ENCODE assay signal across 14 mouse cellular contexts in genomic region chr5:139418110-139418509, GRCm38 (mm10). TPM values are rescaled to one million over a fixed set of nuclear protein-coding genes. Genes with fewer than 3 reads are reported as not detected.
DNase-seq lines count a peak whose midpoint lies in the region; ATAC-seq lines count a peak whose summit lies in the region.
"Had no signal": no experiment of that assay in that cellular context is flagged by ENCODE, and none has a peak within 500 bp of the region (broad histone marks: within the 10 kb centered on the region; RNA-seq: fewer than 3 reads in every experiment).

No protein-coding gene starts in this region.

- no peaks in the 10 kb centered on the region for H3K9me3 ChIP-seq in lung, embryonic 16.5 days (ENCODE audit: control insufficient read depth, low read length)
- H3K9me3 ChIP-seq in forebrain, embryonic 13.5 days (replicated peaks) = no peaks in the 10 kb centered on the region
- no peaks in the 10 kb centered on the region for H3K9me3 ChIP-seq in hindbrain, embryonic 15.5 days
- H3K9me3 ChIP-seq in neural tube, embryonic 12.5 days = no peaks in the 10 kb centered on the region
- H3K9me3 ChIP-seq: lung, embryonic 15.5 days had no signal

- no peak overlapping the region for H3K4me3 ChIP-seq in lung, embryonic 16.5 days (ENCODE audit: low read length)
- no peak overlapping the region for H3K4me3 ChIP-seq in forebrain, embryonic 13.5 days
- H3K4me3 ChIP-seq in hindbrain, embryonic 15.5 days = no peak overlapping the region
- H3K4me3 ChIP-seq in neural tube, embryonic 12.5 days = no peak overlapping the region
- H3K4me3 ChIP-seq: gastrocnemius, adult 2 months; lung, embryonic 15.5 days had no signal

- no peak overlapping the region for H3K9ac ChIP-seq in lung, embryonic 16.5 days (ENCODE audit: low read length)
- 0 out of 2 replicates have a peak overlapping the region, but pooled peaks have one; percentile 41 for H3K9ac ChIP-seq in forebrain, embryonic 13.5 days
- no peak overlapping the region for H3K9ac ChIP-seq in hindbrain, embryonic 15.5 days
- no peak overlapping the region for H3K9ac ChIP-seq in neural tube, embryonic 12.5 days
- H3K9ac ChIP-seq: lung, embryonic 15.5 days had no signal

- WGBS in lung, embryonic 16.5 days = 55% methylated on average over 2 of the region's 2 CpGs
- WGBS in forebrain, embryonic 13.5 days = 47% methylated on average over 2 of the region's 2 CpGs
- 34% methylated on average over 2 of the region's 2 CpGs for WGBS in hindbrain, embryonic 15.5 days
- 29% methylated on average over 2 of the region's 2 CpGs for WGBS in neural tube, embryonic 12.5 days

- peaks cover 11% of the 10 kb centered on the region for H3K4me1 ChIP-seq in lung, embryonic 16.5 days (replicated peaks; ENCODE audit: control insufficient read depth, insufficient read depth, low read length)
- peaks cover 47% of the 10 kb centered on the region for H3K4me1 ChIP-seq in forebrain, embryonic 13.5 days
- H3K4me1 ChIP-seq in hindbrain, embryonic 15.5 days (replicated peaks) = peaks cover 26% of the 10 kb centered on the region
- peaks cover 29% of the 10 kb centered on the region for H3K4me1 ChIP-seq in neural tube, embryonic 12.5 days

- no peak for ATAC-seq in lung, embryonic 16.5 days (ENCODE audit: low read depth)
- ATAC-seq in forebrain, embryonic 13.5 days = no peak; the same call in 1 of the 2 replicates
- no peak for ATAC-seq in hindbrain, embryonic 15.5 days (ENCODE audit: low FRiP score, low read depth)
- 0 out of 2 replicates have a peak, but pooled peaks have one; percentile 43 for ATAC-seq in neural tube, embryonic 12.5 days (ENCODE audit: low FRiP score, low read depth)
- ATAC-seq: Patski had no signal

- 0 out of 2 replicates have a peak overlapping the region, but pooled peaks have one; percentile 30 for H3K27ac ChIP-seq in lung, embryonic 16.5 days (ENCODE audit: low read length)
- peak overlapping the region; percentile 80 for H3K27ac ChIP-seq in forebrain, embryonic 13.5 days
- H3K27ac ChIP-seq in hindbrain, embryonic 15.5 days (replicated peaks) = peak overlapping the region; percentile 63
- H3K27ac ChIP-seq in neural tube, embryonic 12.5 days = peak overlapping the region; percentile 71
- H3K27ac ChIP-seq: gastrocnemius, adult 2 months; lung, embryonic 15.5 days had no signal

- H3K4me2 ChIP-seq in lung, embryonic 16.5 days (ENCODE audit: low read depth, low read length) = no peak overlapping the region
- no peak overlapping the region for H3K4me2 ChIP-seq in forebrain, embryonic 13.5 days
- no peak overlapping the region for H3K4me2 ChIP-seq in hindbrain, embryonic 15.5 days
- no peak overlapping the region for H3K4me2 ChIP-seq in neural tube, embryonic 12.5 days (replicated peaks)
- H3K4me2 ChIP-seq: lung, embryonic 15.5 days had no signal

- H3K36me3 ChIP-seq in lung, embryonic 16.5 days (ENCODE audit: control insufficient read depth, insufficient read depth, low read length) = no peaks in the 10 kb centered on the region
- H3K36me3 ChIP-seq in forebrain, embryonic 13.5 days (ENCODE audit: poor library complexity, severe bottlenecking) = peaks cover 7% of the 10 kb centered on the region; the same call in 1 of the 2 replicates
- H3K36me3 ChIP-seq in hindbrain, embryonic 15.5 days = no peaks in the 10 kb centered on the region
- 0 out of 2 replicates have a peak, but pooled peaks cover 5% of the 10 kb centered on the region for H3K36me3 ChIP-seq in neural tube, embryonic 12.5 days
- H3K36me3 ChIP-seq: lung, embryonic 15.5 days had no signal

- H3K27me3 ChIP-seq in lung, embryonic 16.5 days (ENCODE audit: control insufficient read depth, insufficient read depth, low read depth, low read length) = no peaks in the 10 kb centered on the region
- no peaks in the 10 kb centered on the region for H3K27me3 ChIP-seq in forebrain, embryonic 13.5 days
- H3K27me3 ChIP-seq in hindbrain, embryonic 15.5 days = no peaks in the 10 kb centered on the region
- no peaks in the 10 kb centered on the region for H3K27me3 ChIP-seq in neural tube, embryonic 12.5 days (replicated peaks)
- H3K27me3 ChIP-seq: lung, embryonic 15.5 days; Patski had no signal

- no peak for DNase-seq in lung, postnatal 25 days (ENCODE audit: low spot score)
- no peak for DNase-seq in layer of hippocampus, postnatal 25 days (ENCODE audit: extremely low spot score in 1 of 2, low spot score in 1 of 2)
- no peak for DNase-seq in testis, postnatal 10 days (ENCODE audit: low spot score)
- no peak for DNase-seq in spleen, postnatal 10 days (ENCODE audit: low spot score in 2 of 2)
- DNase-seq: adrenal gland, adult 8-10 months; gastrocnemius, adult 2 months; kidney, postnatal 25 days had no signal

RNA-seq across cellular contexts. Expression of gene Gper1, which starts 4.8 kb away (rescaled TPM):
- polyA plus RNA-seq in lung, embryonic 16.5 days (2015; fragmentation: Nextera tagmentation; extraction: Ambion mirVana) = 7.4 and 7.6 TPM in 2 replicates
- polyA plus RNA-seq in forebrain, embryonic 13.5 days (2015; fragmentation: Nextera tagmentation; extraction: Ambion mirVana) = 5.3 and 5.9 TPM in 2 replicates
- 7.6 and 8.6 TPM in 2 replicates for polyA plus RNA-seq in hindbrain, embryonic 15.5 days (2015; fragmentation: Nextera tagmentation; extraction: Ambion mirVana)
- 7.2 and 7.8 TPM in 2 replicates for polyA plus RNA-seq in neural tube, embryonic 12.5 days (2016; fragmentation: Nextera tagmentation; extraction: Ambion mirVana)
- 1 to 10 TPM; 2.3 to 2.8 TPM for total RNA-seq in layer of hippocampus, postnatal 25 days (2021)

RNA-seq across cellular contexts. Expression of gene C130050O18Rik, which starts 13.0 kb away (rescaled TPM):
- 1.3 and 1.7 TPM in 2 replicates for polyA plus RNA-seq in lung, embryonic 16.5 days (2015; fragmentation: Nextera tagmentation; extraction: Ambion mirVana)
- polyA plus RNA-seq in forebrain, embryonic 13.5 days (2015; fragmentation: Nextera tagmentation; extraction: Ambion mirVana) = 0.11 and 0.18 TPM in 2 replicates
- 0.22 and 0.43 TPM in 2 replicates for polyA plus RNA-seq in hindbrain, embryonic 15.5 days (2015; fragmentation: Nextera tagmentation; extraction: Ambion mirVana)
- polyA plus RNA-seq in neural tube, embryonic 12.5 days (2016; fragmentation: Nextera tagmentation; extraction: Ambion mirVana) = 0.20 and 0.33 TPM in 2 replicates
- under 1 TPM; 0.25 to 0.33 TPM for total RNA-seq in layer of hippocampus, postnatal 25 days (2021)
- total RNA-seq: left cerebral cortex, postnatal 4 days had no signal

RNA-seq across cellular contexts. Expression of gene Gpr146, which starts 40.6 kb away (rescaled TPM):
- 6.6 and 8.6 TPM in 2 replicates for polyA plus RNA-seq in lung, embryonic 16.5 days (2015; fragmentation: Nextera tagmentation; extraction: Ambion mirVana)
- 0.93 and 0.97 TPM in 2 replicates for polyA plus RNA-seq in forebrain, embryonic 13.5 days (2015; fragmentation: Nextera tagmentation; extraction: Ambion mirVana)
- 2.6 and 2.9 TPM in 2 replicates for polyA plus RNA-seq in hindbrain, embryonic 15.5 days (2015; fragmentation: Nextera tagmentation; extraction: Ambion mirVana)
- 1.9 and 2.3 TPM in 2 replicates for polyA plus RNA-seq in neural tube, embryonic 12.5 days (2016; fragmentation: Nextera tagmentation; extraction: Ambion mirVana)
- 10 to 100 TPM; 12.7 to 13.1 TPM for total RNA-seq in layer of hippocampus, postnatal 25 days (2021)

RNA-seq across cellular contexts. Expression of gene 3110082I17Rik, which starts 42.2 kb away (rescaled TPM):
- 35.6 and 38.6 TPM in 2 replicates for polyA plus RNA-seq in lung, embryonic 16.5 days (2015; fragmentation: Nextera tagmentation; extraction: Ambion mirVana)
- 26.8 and 29.0 TPM in 2 replicates for polyA plus RNA-seq in forebrain, embryonic 13.5 days (2015; fragmentation: Nextera tagmentation; extraction: Ambion mirVana)
- polyA plus RNA-seq in hindbrain, embryonic 15.5 days (2015; fragmentation: Nextera tagmentation; extraction: Ambion mirVana) = 16.2 and 17.9 TPM in 2 replicates
- polyA plus RNA-seq in neural tube, embryonic 12.5 days (2016; fragmentation: Nextera tagmentation; extraction: Ambion mirVana) = 23.7 and 24.1 TPM in 2 replicates
- 10 to 100 TPM; 14.0 to 17.3 TPM for total RNA-seq in layer of hippocampus, postnatal 25 days (2021)

Comparison
In these comparisons a context has a peak if more than half of its experiments do, and no peak if none do; other contexts are left out.
1. H3K27ac ChIP-seq: peak in every context shown above with its lines; median percentile 80 in forebrain, embryonic 13.5 days; 71 in neural tube, embryonic 12.5 days; 63 in hindbrain, embryonic 15.5 days; 30 in lung, embryonic 16.5 days.